Mouse (Mus musculus): ENCODE measurements at regions not wholly inside any gene's neighbourhood (a gene's known extent, or its start where the extent isn't known, plus 50 kb on each side); places are given as distances from the start of the nearest gene placed in this dataset.
A peak's percentile ranks its signal among the peaks of the same experiment; 100 is the strongest.
"Not testable (repeated sequence)": the region's sequence is repeated elsewhere in the genome, so short reads cannot be mapped to it uniquely, and the experiment has no call there.

GRCm38 (mm10) chr5:148662281-148662741 lies 109.7 kb upstream of the Ubl3 start:
- DNase-seq (ENCODE audit: low spot score): no peak

- no peak for DNase-seq (ENCODE audit: low spot score)
Observed at GRCm38 (mm10) chr5:148661120-148661519, 108.5 kb upstream of the Ubl3 start.

GRCm38 (mm10) chr5:148657936-148658640 lies 105.5 kb upstream of the Ubl3 start:
- no peak for DNase-seq (ENCODE audit: low spot score)

GRCm38 (mm10) chr5:148652525-148653243 lies 100.1 kb upstream of the Ubl3 start:
- no peak for DNase-seq (ENCODE audit: low spot score)

GRCm38 (mm10) chr5:148651736-148652135 lies 99.1 kb upstream of the Ubl3 start:
- DNase-seq (ENCODE audit: low spot score): no peak

- not testable (repeated sequence) for DNase-seq (ENCODE audit: low spot score)
Observed at GRCm38 (mm10) chr5:148649573-148649972, 97.0 kb upstream of the Ubl3 start.

GRCm38 (mm10) chr5:148649123-148649522 lies 96.5 kb upstream of the Ubl3 start:
- no peak for DNase-seq (ENCODE audit: low spot score)

- DNase-seq (ENCODE audit: low spot score): no peak
Observed at GRCm38 (mm10) chr5:148647644-148648043, 95.1 kb upstream of the Ubl3 start.

- DNase-seq (ENCODE audit: low spot score): no peak
Observed at GRCm38 (mm10) chr5:148645772-148646171, 93.2 kb upstream of the Ubl3 start.

GRCm38 (mm10) chr5:148645191-148645681 lies 92.6 kb upstream of the Ubl3 start:
- no peak for DNase-seq (ENCODE audit: low spot score)

GRCm38 (mm10) chr5:148644345-148644744 lies 91.8 kb upstream of the Ubl3 start:
- no peak for DNase-seq (ENCODE audit: low spot score)

GRCm38 (mm10) chr5:148641652-148642395 lies 89.2 kb upstream of the Ubl3 start:
- no peak for DNase-seq (ENCODE audit: low spot score)

- no peak for DNase-seq (ENCODE audit: low spot score)
Observed at GRCm38 (mm10) chr5:148640523-148640922, 87.9 kb upstream of the Ubl3 start.

GRCm38 (mm10) chr5:148634919-148635356 lies 82.3 kb upstream of the Ubl3 start:
- DNase-seq (ENCODE audit: low spot score): no peak

GRCm38 (mm10) chr5:148633999-148634398 lies 81.4 kb upstream of the Ubl3 start:
- DNase-seq (ENCODE audit: low spot score): no peak

GRCm38 (mm10) chr5:148633331-148633730 lies 80.7 kb upstream of the Ubl3 start:
- DNase-seq (ENCODE audit: low spot score): no peak

- DNase-seq (ENCODE audit: low spot score): no peak
Observed at GRCm38 (mm10) chr5:148632516-148633170, 80.1 kb upstream of the Ubl3 start.

- no peak for DNase-seq (ENCODE audit: low spot score)
Observed at GRCm38 (mm10) chr5:148631566-148631965, 79.0 kb upstream of the Ubl3 start.

- DNase-seq (ENCODE audit: low spot score): no peak
Observed at GRCm38 (mm10) chr5:148626014-148626413, 73.4 kb upstream of the Ubl3 start.

- DNase-seq (ENCODE audit: low spot score): peak; percentile 9
Observed at GRCm38 (mm10) chr5:148624649-148625405, 72.2 kb upstream of the Ubl3 start.

Measured in thymus, postnatal 0 days (tissue).